Mouse (Mus musculus) left cerebral cortex, postnatal 14 days (tissue): ENCODE results near the gene Erc2. TPM values are rescaled to one million over a fixed set of nuclear protein-coding genes. Genes with fewer than 3 reads are reported as not detected.

Experiments used
- DNase-seq, 2 experiments: peaks; one replicate each; pipeline ENCODE4 v3.0.0; 2021 to 2022; ENCODE audit warnings: low spot score in 2 of 2, mixed read lengths in 1 of 2
- intact Hi-C: fragments of 180-260 bp; cut with DNase I; formaldehyde crosslinking; loops from one replicate; pipeline ENCODE4 v1.15.1; 2025
- total RNA-seq, 2 experiments: library from RNA; stranded (reverse); gene quantifications; 2 replicates each; pipeline ENCODE4 v1.2.3; 2021

Gene Erc2
- total RNA-seq, 2 experiments from 2014 or later, result 233 to 251 TPM

GRCm38 (mm10) chr14:27811649-27812048, 189.4 kb downstream of the Erc2 start:
- DNase-seq, result no peak
- intact Hi-C loops, result no loop called here

DNA sequence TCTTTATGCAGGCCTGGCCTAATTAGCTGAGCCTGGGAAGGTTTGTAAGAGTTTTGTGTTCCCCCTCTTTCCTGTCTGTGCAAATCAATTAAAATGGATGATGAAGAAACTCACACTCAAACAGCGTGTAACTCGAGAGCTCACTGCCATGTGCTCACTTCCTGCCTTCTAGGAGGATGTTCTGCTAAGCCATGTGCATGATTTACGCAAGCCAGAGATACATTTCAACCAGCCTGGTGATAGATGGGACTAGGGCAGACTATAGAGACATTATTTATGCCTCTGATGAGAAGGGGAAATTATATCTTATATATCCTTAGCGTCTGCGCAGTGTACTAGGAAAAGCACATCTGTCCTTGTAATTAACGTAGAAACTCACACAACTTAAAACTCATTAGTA, 193.5 kb downstream of the Erc2 start:
- DNase-seq, result no peak
- intact Hi-C loops, result no loop called here

- DNase-seq, result no peak
- intact Hi-C loops, result no loop called here
Measured at GRCm38 (mm10) chr14:27818986-27819385, 196.8 kb downstream of the Erc2 start.

DNA sequence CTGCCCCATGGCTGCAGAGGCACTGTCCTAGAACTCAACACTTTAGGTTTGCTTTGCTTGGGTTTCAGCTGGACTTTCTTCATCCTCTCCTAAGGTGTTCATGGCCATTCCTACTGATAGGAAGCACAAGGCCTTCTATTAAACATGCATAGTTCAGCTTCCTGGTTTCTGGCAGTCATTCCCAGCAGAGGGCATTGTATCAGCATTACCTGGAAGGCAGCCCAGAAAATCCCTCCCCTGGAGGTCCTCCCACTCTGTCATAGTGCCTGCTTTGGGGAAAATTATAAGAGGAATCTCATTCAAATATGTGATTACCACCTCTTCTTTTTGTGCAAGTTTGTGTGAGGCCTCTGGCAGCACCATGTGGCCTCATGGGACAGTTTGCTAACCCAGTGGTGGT, 199.6 kb downstream of the Erc2 start:
- intact Hi-C loops, result no loop called here
- no peak for DNase-seq

DNA sequence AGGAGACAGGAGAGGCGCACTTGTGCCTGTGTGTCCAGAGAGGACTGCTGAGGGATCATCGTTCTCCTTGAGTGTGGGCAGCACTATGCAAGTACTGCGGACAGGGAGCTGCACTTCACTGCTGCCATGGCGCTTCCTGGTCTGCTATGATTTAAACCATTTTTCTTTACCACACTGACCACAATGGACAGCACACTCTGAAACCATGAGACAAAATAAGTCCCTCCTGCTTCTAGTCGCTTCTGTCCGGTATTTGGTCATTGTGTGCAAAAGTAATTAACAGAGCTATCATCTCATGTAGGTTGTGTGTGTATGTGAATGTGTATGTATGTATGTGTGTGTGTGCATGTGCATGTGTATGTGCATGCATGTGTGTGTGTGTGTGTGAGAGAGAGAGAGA, 200.3 kb downstream of the Erc2 start:
- intact Hi-C loops, result no loop called here
- DNase-seq, result no peak

GRCm38 (mm10) chr14:27823048-27823447, 200.8 kb downstream of the Erc2 start:
- intact Hi-C loops, result no loop called here
- no peak for DNase-seq

GRCm38 (mm10) chr14:27823897-27824296, 201.7 kb downstream of the Erc2 start:
- intact Hi-C loops, result no loop called here
- DNase-seq, result no peak

GRCm38 (mm10) chr14:27826829-27827228, 204.6 kb downstream of the Erc2 start:
- intact Hi-C loops, result no loop called here
- no peak for DNase-seq

GRCm38 (mm10) chr14:27828089-27828488, 205.9 kb downstream of the Erc2 start:
- DNase-seq, result no peak
- intact Hi-C loops, result no loop called here

- intact Hi-C loops, result no loop called here
- peak; percentile 30 to 66 for DNase-seq
Measured at GRCm38 (mm10) chr14:27832196-27832595, 210.0 kb downstream of the Erc2 start.

DNA sequence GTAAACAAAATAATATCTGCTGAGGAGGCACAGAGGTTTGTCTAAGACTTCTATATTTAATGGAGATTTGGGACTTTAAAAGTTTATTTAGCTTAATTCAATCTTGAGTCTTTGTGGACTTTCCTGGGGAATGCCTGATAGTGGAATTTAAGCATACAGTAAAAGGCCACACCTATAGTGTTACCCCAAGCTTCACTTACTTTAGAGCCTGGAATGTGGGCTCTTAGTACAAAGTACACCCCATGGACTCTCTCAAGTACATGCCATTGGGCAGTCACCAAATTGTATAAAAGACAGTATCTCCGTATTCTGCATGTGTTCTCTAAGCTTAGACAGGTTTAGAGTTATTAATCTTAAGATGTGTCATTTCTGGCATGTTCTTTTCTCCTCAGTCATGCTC, 213.1 kb downstream of the Erc2 start:
- intact Hi-C loops, result no loop called here
- no peak for DNase-seq

GRCm38 (mm10) chr14:27837601-27838105, 215.4 kb downstream of the Erc2 start:
- DNase-seq, result no peak
- intact Hi-C loops, result no loop called here

- intact Hi-C loops, result no loop called here
- no peak for DNase-seq
Measured at GRCm38 (mm10) chr14:27840120-27840519, 217.9 kb downstream of the Erc2 start.

DNA sequence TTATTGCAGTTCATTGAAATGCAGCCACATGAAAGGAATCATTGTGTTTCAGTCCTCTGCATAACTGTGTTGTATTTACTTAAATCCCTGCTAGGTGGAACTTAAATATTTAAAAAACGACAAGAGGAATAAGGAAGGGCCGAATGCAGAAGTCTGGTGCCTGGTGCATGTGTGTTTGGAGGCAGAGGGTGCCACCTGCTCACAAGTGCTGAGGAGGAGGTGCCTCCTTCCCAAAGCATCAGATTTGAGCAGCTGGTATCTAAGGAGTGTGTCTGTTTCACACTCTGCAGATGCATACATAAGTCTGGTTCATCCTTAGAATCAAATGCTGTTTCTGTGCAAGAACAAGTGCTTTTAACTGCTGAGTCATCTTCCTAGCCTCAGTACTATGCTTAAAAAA, 224.6 kb downstream of the Erc2 start:
- DNase-seq, result peak; percentile 49 to 82
- intact Hi-C loops, result no loop called here

DNA sequence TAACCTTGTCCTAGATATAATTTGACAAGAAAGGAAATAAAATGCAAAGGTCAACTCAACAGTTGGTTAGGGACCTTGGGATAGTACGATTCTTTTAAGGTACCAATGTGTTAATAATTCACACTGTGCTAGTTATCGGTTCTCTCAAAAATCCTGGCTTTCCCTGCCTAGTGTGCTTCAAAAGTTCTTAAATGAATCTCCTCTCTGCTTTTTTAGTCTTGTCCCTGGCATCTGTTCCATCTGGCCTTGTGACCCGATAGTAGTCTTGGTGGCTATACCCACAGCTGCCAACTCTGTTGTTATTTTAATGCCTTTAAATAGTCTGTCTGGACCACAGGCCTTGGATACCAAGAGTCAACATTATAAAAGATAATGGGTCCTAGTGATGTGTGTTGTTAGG, 225.1 kb downstream of the Erc2 start:
- intact Hi-C loops, result no loop called here

DNA sequence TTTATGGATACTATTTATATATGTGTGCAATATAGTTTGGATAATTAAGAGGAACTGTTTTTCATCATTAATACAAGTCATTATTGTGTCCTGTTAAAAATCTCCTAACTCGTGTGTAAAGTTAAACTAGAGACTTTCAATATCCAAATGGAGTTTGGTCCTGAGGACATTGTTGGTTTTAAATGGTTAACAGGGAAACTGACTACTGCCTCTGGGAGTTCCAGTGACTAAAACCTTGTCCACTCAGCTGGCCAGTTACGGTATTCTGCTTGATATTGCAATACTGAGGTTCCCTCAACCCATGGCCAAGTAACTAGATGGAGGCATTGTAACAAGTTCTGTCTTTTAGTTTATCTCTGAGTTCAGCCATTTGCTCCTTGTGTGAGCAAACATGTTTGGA, 229.0 kb downstream of the Erc2 start:
- DNase-seq, result no peak

More for the DNA sequence above, 225.1 kb downstream of the Erc2 start:
- no peak for DNase-seq

GRCm38 (mm10) chr14:27852606-27853005, 230.4 kb downstream of the Erc2 start:
- DNase-seq, result peak; percentile 45 to 67
- intact Hi-C loops, result no loop called here

More for the DNA sequence above, 229.0 kb downstream of the Erc2 start:
- intact Hi-C loops, result no loop called here

DNA sequence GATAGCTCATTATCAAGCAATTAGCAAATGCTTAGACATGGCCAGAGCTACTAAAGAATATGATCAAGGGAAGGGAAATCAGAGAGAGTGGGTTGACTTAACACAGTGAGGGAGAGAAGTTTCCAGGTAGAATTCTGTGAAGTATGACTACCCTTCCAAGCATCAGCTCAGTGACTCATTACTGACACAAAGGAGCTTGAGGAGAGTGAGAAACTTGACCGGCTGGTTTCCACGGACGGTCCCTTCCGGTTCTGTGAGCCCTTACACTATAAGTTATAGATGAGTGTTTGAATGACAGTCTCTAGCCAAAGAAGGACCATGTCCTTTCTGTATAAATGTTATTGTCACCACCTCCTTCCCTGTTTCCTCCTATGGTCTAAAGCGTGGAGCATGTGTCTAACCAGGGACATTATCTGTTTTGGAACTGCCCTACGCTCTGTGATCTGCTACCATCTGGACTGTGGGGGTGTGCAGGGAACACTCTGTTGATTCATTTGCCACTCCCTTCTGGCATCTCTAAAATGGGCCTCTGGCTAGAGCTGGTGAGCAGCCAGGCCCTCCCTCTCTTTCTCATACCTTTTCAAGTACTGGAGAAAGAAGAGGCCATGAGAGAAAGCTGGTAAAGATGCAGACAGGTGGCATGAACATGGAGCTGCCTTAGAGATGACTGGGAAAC, 238.3 kb downstream of the Erc2 start:
- intact Hi-C loops, result no loop called here

DNA sequence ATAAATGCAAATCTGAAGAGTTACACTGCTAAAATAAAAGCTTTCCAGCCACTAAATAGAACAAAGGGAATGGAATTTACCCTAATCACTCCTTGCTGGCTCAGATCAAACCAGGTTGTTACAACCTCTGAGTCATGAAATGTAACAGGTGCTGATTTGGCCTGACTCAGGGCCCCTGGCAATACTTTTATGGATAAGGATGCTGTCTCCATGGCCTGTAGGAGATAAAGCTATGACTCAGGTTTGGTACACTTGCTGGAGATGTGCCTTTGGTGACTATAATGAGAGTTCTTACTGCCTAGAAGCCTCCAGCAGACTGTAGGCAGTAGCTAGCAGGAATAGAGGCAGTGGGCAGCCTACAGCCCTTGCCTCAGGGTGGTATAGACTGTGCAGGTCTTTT, 240.1 kb downstream of the Erc2 start:
- DNase-seq, result no peak
- intact Hi-C loops, result no loop called here

More for the DNA sequence above, 238.3 kb downstream of the Erc2 start:
- DNase-seq, result peak; percentile 41 to 65

GRCm38 (mm10) chr14:27867386-27867785, 245.2 kb downstream of the Erc2 start:
- intact Hi-C loops, result no loop called here
- no peak for DNase-seq

DNA sequence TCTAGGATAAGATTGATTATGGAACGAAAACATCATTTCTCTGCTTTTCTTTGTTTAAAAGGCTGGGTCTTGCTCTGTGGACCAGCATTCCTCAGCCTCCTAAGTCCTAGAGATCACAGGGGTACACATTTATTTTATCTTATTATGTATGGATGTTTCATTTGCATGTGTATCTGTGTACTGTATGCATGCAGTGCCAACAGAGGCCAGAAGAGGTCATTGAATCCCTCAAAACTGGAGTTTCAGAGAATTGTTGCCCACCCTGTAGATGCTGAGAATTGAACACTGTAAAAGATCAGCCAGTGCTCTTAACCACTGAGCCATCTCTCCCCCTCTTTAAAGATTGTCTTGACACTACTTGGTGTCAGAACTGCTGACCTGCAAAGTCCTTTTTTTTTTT, 251.4 kb downstream of the Erc2 start:
- intact Hi-C loops, result no loop called here
- no peak for DNase-seq

GRCm38 (mm10) chr14:27875991-27876411, 253.8 kb downstream of the Erc2 start:
- DNase-seq, result peak; percentile 59 to 87
- intact Hi-C loops, result no loop called here
